Mouse (Mus musculus) thymus, adult 2 months (tissue): Measurements from ENCODE around the gene Ush1g. TPM values are rescaled to one million over a fixed set of nuclear protein-coding genes. Genes with fewer than 3 reads are reported as not detected.

Experiments used
- DNase-seq: peaks from one replicate; pipeline ENCODE4 v3.0.0; 2021
- H3K27ac ChIP-seq: fragments of 200-500 bp; 2 replicates; pipeline ENCODE4 v1.5.1; 2012; ENCODE audit warnings: low read length, control low read depth; ENCODE audit not compliant: control insufficient read depth, insufficient read depth
- H3K27me3 ChIP-seq: fragments of 200-500 bp; 2 replicates; pipeline ENCODE4 v1.6.1; 2012; ENCODE audit warnings: mild to moderate bottlenecking, low read length, moderate library complexity, mixed read lengths; ENCODE audit not compliant: control insufficient read depth, insufficient read depth
- H3K36me3 ChIP-seq: fragments of 200-500 bp; 2 replicates; pipeline ENCODE4 v1.6.1; 2012; ENCODE audit warnings: mild to moderate bottlenecking, low read length, moderate library complexity; ENCODE audit not compliant: control insufficient read depth, insufficient read depth
- H3K4me1 ChIP-seq: fragments of 200-500 bp; replicated peaks from 2 replicates; pipeline ENCODE4 v1.6.1; 2012; ENCODE audit warnings: low read length; ENCODE audit not compliant: control insufficient read depth, insufficient read depth
- H3K4me3 ChIP-seq: fragments of 200-500 bp; 2 replicates; pipeline ENCODE4 v1.5.1; 2012; ENCODE audit warnings: mild to moderate bottlenecking, low read length, control low read depth, moderate library complexity; ENCODE audit not compliant: control insufficient read depth, insufficient read depth
- CTCF ChIP-seq: fragments of 200-500 bp; IDR thresholded peaks from 2 replicates; pipeline ENCODE4 v1.5.1; 2012; ENCODE audit warnings: mild to moderate bottlenecking, control low read depth, low read length, moderate library complexity, borderline replicate concordance; ENCODE audit not compliant: control insufficient read depth, poor library complexity, insufficient read depth; ENCODE audit errors: extremely low read depth
- POLR2A ChIP-seq: fragments of 200-500 bp; IDR thresholded peaks from 2 replicates; pipeline ENCODE4 v1.6.1; 2012; ENCODE audit warnings: mild to moderate bottlenecking, low read length, control low read depth, moderate library complexity; ENCODE audit not compliant: control insufficient read depth, poor library complexity, insufficient read depth; ENCODE audit errors: extremely low read depth
- WGBS: fragments of 180-500 bp; shearing (Covaris S2); methylation state at CpG from one replicate; pipeline ENCODE4 v1.1.7; 2018; 5-methylcytosine and 5-hydroxymethylcytosine counted together
- polyA plus RNA-seq: library from polyadenylated mRNA; depleted of rRNA; stranded (reverse); fragments of >200 nt; gene quantifications from 2 replicates; pipeline ENCODE4 v1.2.3, GENCODE M21; 2012

Ush1g gene
- polyA plus RNA-seq, 1 experiment: 0.05 TPM

DNA sequence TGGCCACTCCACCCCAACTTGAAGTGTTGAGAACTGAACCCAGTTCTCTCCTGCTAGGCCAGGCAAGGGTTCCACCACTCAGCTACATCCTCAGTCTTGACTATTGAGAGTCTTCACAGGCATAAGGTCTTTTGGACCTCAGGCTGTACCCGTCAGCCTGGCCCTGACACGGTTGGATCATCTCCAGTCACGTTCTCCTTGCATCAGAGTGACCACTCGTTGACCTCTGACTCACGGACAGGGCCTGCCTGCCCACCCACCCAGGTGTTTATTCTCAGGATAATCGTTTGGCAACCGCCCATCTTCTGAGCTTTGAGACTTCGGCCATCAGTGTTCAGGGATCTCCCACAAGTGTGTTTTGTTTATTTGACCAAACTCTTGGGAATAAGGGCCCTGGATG lies 18.7 kb downstream of the Ush1g start:
- Histone ChIP-seq H3K27ac (no peak overlapping the region), H3K36me3 (no peaks in the 10 kb centered on the region), H3K27me3 (no peaks in the 10 kb centered on the region), H3K4me3 (no peak overlapping the region), H3K4me1 (no peaks in the 10 kb centered on the region)
- no peak for TF ChIP-seq POLR2A
- TF ChIP-seq CTCF: no peak
- DNase-seq: no peak
- WGBS: 83% methylated on average over 8 of the region's 8 CpGs

DNA sequence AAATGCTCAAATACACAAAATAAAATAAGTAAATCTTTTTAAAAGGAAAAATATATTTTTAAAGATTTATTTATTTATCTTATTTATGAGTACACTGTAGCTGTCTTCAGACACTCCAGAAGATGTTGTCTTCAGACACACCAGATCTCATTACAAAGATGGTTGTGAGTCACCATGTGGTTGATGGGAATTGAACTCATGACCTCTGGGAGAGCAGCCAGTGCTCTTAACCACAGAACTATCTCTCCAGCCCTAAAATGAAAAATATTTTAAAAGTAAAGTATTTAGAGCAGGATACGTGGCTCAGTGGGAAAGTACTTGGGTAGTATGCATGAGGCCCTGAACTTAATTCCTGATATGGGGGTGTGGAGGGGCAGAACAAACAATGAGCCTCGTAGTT lies 20.5 kb downstream of the Ush1g start:
- peaks cover 10% of the 10 kb centered on the region for H3K4me1 ChIP-seq
- H3K36me3 ChIP-seq: no peaks in the 10 kb centered on the region
- no peak overlapping the region for H3K4me3 ChIP-seq
- TF ChIP-seq CTCF (no peak), POLR2A (no peak)
- WGBS: 92% methylated on average over 2 of the region's 2 CpGs
- DNase-seq: no peak
- no peaks in the 10 kb centered on the region for H3K27me3 ChIP-seq
- no peak overlapping the region for H3K27ac ChIP-seq

DNA sequence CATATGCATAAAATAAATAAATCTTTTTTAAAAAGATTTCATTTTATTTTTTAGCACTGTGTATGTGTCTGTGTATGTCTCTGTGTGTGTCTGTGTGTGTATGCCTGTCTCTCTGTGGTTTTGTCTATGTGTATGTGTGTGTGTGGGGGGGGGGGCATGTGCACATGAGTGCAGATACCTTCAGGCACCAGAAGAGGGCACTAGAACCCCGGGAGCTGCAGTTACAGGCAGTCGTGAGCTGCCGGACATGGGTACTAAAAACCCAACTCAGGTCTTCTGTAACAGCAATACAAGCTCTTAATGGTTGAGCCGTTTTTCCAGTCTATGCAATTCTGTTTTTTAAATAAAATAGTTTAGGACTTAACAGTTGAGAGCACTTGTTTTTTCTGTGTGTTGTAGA lies 21.1 kb downstream of the Ush1g start:
- TF ChIP-seq POLR2A (no peak), CTCF (no peak)
- no peak overlapping the region for H3K4me3 ChIP-seq
- H3K27me3 ChIP-seq: no peaks in the 10 kb centered on the region
- no peaks in the 10 kb centered on the region for H3K36me3 ChIP-seq
- peaks cover 10% of the 10 kb centered on the region for H3K4me1 ChIP-seq
- WGBS: 91% methylated on average over 4 of the region's 4 CpGs
- no peak for DNase-seq
- no peak overlapping the region for H3K27ac ChIP-seq

DNA sequence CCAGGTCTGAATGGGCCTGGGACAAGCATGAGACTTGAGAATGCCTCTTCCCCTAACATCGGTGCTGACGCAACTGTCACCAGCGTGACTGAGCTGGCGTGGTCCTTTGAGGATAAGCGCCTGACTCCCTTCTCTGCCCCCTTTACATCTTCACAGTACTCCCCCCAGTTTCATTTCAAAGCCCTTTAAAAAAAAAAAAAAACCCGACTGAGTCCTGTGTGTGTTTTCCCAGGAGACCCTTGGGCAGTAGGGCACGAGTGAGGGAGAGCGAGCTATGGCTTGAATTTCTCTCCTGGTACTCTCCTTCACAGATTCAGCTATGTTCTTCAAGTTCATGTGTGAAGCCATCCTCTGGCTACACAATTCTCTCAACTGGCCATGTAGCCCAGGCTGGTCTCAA lies 23.7 kb downstream of the Ush1g start:
- no peak overlapping the region for H3K27ac ChIP-seq
- H3K4me3 ChIP-seq: no peak overlapping the region
- no peaks in the 10 kb centered on the region for H3K27me3 ChIP-seq
- H3K4me1 ChIP-seq: peaks cover 10% of the 10 kb centered on the region
- no peak for DNase-seq
- no peaks in the 10 kb centered on the region for H3K36me3 ChIP-seq
- TF ChIP-seq POLR2A: no peak
- no peak for TF ChIP-seq CTCF
- WGBS: 87% methylated on average over 8 of the region's 8 CpGs

DNA sequence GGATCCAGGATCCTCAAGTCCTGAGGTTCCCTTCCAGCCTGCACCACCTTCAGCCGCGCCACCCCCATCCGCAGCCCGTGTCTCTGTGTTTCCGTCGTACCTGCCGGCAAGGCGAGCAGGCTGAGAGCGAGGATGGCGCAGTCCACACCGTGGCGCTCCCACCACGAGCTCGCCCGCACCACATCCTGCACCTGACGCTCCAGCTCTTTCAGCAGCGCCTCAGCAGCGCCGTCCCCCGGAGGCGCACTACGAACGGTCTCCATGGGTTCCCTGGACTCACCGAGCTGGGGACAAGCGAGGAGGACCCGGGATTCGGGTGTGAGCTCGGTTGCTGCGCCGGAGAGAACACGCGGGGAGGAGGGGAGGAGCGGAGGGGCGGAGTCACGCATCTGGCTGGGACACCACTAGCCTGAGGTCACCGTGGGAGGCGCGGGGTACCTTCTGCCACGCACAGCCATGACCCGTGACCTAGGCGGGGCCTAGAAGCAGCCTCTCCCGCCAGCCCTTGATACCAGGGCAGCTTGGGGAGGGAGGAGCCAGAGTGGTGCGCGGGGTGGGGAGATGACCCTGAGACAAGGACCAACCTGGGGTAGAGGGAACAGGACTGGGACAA lies 24.5 kb downstream of the Ush1g start, which contains the start of gene Fads6:
Gene Fads6 (minus strand): TSS at position 450 of the 613 bp plus-strand sequence.
- H3K27me3 ChIP-seq: no peaks in the 10 kb centered on the region
- WGBS: 1% methylated on average over 44 of the region's 44 CpGs
- TF ChIP-seq CTCF (no peak), POLR2A (no peak)
- H3K4me3 ChIP-seq: peak within 1 kb of the TSS; percentile 48
- H3K4me1 ChIP-seq: peaks cover 10% of the 10 kb centered on the region
- H3K36me3 ChIP-seq: no peaks in the 10 kb centered on the region
- H3K27ac ChIP-seq: no peak within 1 kb of the TSS
- DNase-seq: peak; percentile 74

DNA sequence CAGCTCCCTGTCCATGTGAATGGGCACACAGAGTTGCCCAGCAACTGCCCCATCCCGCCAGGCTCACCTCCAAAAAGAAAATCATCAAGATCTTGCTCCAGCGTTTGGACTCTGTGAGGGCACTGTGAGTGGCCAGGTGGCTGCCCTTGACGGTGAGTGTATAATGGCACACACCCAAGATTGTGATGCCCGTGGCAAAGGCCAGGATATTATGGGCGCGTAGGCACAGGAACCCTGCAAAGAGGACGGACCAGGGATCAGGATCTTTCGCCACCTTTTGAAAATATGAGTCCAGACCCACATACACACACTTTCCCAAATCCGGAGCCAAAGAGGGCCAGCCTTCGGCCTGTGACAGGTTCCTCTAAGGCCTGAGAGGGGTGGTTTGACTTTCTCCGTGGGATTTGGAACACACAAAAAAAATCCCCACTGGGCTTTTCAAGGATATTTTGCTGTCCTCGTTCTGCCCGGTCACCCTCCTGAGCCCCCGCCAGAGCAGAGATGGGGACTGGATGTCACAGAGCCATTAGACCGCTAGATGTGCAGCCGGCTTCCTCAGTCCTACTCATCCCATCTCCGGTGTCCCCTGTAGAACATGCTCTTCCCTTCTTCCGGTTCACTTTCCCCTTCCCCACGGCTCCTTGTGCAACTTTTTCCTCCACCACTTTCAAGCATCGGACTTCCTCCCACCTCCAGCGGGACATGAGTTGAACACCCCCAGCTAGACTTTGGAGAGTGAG lies 25.2 kb downstream of the Ush1g start:
- no peak for TF ChIP-seq CTCF
- no peak for TF ChIP-seq POLR2A
- H3K36me3 ChIP-seq: no peaks in the 10 kb centered on the region
- no peak for DNase-seq
- H3K4me3 ChIP-seq: peak overlapping the region; percentile 23
- no peak overlapping the region for H3K27ac ChIP-seq
- 66% methylated on average over 21 of the region's 21 CpGs for WGBS
- H3K4me1 ChIP-seq: peaks cover 10% of the 10 kb centered on the region
- H3K27me3 ChIP-seq: no peaks in the 10 kb centered on the region
